Mouse (Mus musculus) cerebellum, adult 2 months (tissue): ENCODE measurements around the gene Pigu.

Experiments
- CTCF ChIP-seq: fragments of 200-500 bp; IDR thresholded peaks from 2 replicates; pipeline ENCODE4 v1.5.1; 2011; ENCODE audit warnings: low read depth, mild to moderate bottlenecking, control low read depth, low read length, moderate library complexity, borderline replicate concordance; ENCODE audit not compliant: insufficient read depth
- POLR2A ChIP-seq: fragments of 200-500 bp; IDR thresholded peaks from 2 replicates; pipeline ENCODE4 v1.6.1; 2011; ENCODE audit warnings: low read length, control low read depth, borderline replicate concordance; ENCODE audit not compliant: insufficient read depth

DNA sequence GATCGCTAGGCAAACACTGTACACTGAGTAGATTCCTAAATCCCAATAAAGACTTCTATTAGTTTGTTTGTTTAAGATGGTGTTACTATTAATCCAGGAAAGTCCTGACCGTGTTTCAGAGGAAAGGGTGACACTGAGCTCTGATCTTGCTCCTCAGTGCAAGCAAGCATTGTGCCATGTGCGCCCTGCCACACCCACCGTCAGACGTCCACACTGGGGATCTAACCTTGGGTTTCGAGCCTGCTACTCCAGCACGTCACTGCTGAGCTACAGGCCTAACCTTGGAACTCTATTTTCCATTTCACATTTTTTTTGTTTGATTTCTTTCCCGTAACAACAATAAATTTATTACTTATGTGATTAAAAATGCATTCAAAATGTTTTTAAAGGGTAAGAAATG lies 67.2 kb downstream of the Pigu start:
- TF ChIP-seq POLR2A (no peak), CTCF (no peak)
